Mouse (Mus musculus) kidney, embryonic 16.5 days (tissue): ENCODE data around the gene Mrpl35. TPM values are rescaled to one million over a fixed set of nuclear protein-coding genes. Genes with fewer than 3 reads are reported as not detected.
A peak's percentile ranks its signal among the peaks of the same experiment; 100 is the strongest.

Experiments
- ATAC-seq: fragments of 200-750 bp; cut with Nextera tagmentation; 2 replicates; pipeline ENCODE4 v1.8.0; 2017; ENCODE audit warnings: moderate TSS enrichment; ENCODE audit not compliant: low FRiP score, low TSS enrichment
- H3K27ac ChIP-seq: fragments of 300-500 bp; sonication (generic); 2 replicates; pipeline ENCODE4 v1.5.1; 2014; ENCODE audit warnings: low read length
- H3K27me3 ChIP-seq: fragments of 300-500 bp; sonication (generic); 2 replicates; pipeline ENCODE4 v1.6.1; 2014; ENCODE audit warnings: low read length, control low read depth, mixed read lengths; ENCODE audit not compliant: insufficient read depth
- H3K36me3 ChIP-seq: fragments of 300-500 bp; sonication (generic); 2 replicates; pipeline ENCODE4 v1.6.1; 2014; ENCODE audit warnings: low read length, control low read depth, mixed read lengths; ENCODE audit not compliant: insufficient read depth
- H3K4me1 ChIP-seq: fragments of 300-500 bp; sonication (generic); 2 replicates; pipeline ENCODE4 v1.6.1; 2014; ENCODE audit warnings: low read length, control low read depth, mixed read lengths; ENCODE audit not compliant: insufficient read depth
- H3K4me2 ChIP-seq: fragments of 300-500 bp; sonication (generic); replicated peaks from 2 replicates; pipeline ENCODE4 v1.6.1; 2014; ENCODE audit warnings: low read depth, low read length
- H3K4me3 ChIP-seq: fragments of 300-500 bp; sonication (generic); 2 replicates; pipeline ENCODE4 v1.5.1; 2014; ENCODE audit warnings: mild to moderate bottlenecking, low read length
- H3K9ac ChIP-seq: fragments of 300-500 bp; sonication (generic); replicated peaks from 2 replicates; pipeline ENCODE4 v1.6.1; 2014; ENCODE audit warnings: low read length
- H3K9me3 ChIP-seq: fragments of 300-500 bp; sonication (generic); 2 replicates; pipeline ENCODE4 v1.6.1; 2016; ENCODE audit warnings: low read length, control low read depth
- WGBS: fragments of 180-500 bp; shearing (Covaris S2); extraction: QIAGEN DNeasy Blood & Tissue Kit; methylation state at CpG from one replicate; pipeline ENCODE4 v1.1.7; 2014; 5-methylcytosine and 5-hydroxymethylcytosine counted together
- polyA plus RNA-seq: library from polyadenylated mRNA; unstranded; fragments of >200 nt; fragmentation: Nextera tagmentation; extraction: Ambion mirVana; gene quantifications from 2 replicates; pipeline ENCODE4 v1.2.1, GENCODE M21; 2015

Gene Mrpl35
- polyA plus RNA-seq, 1 experiment from 2014 or later: 70.7 TPM

- Histone ChIP-seq H3K9me3 (no peaks in the 10 kb centered on the region), H3K4me2 (peak within 1 kb of the TSS; percentile 91), H3K36me3 (no peaks in the 10 kb centered on the region), H3K27ac (peak within 1 kb of the TSS; percentile 93), H3K27me3 (no peaks in the 10 kb centered on the region), H3K9ac (peak within 1 kb of the TSS; percentile 85), H3K4me3 (peak within 1 kb of the TSS; percentile 75), H3K4me1 (peaks cover 10% of the 10 kb centered on the region)
- ATAC-seq: peak; percentile 100
- WGBS: under 1% methylated on average over 64 of the region's 64 CpGs
Measured at GRCm38 (mm10) chr6:71830690-71831580, 4.2 kb upstream of the Mrpl35 start, which contains the start of gene Immt. Gene Immt, plus strand, starts transcription at chr6:71831331.

GRCm38 (mm10) chr6:71829768-71830167 is 3.0 kb upstream of the Mrpl35 start:
- Histone ChIP-seq H3K9ac (no peak overlapping the region), H3K4me1 (peaks cover 10% of the 10 kb centered on the region), H3K27ac (no peak overlapping the region), H3K9me3 (no peaks in the 10 kb centered on the region), H3K4me2 (no peak overlapping the region), H3K36me3 (no peaks in the 10 kb centered on the region), H3K27me3 (no peaks in the 10 kb centered on the region), H3K4me3 (no peak overlapping the region)
- 88% methylated on average over 9 of the region's 9 CpGs for WGBS
- ATAC-seq: no peak

- H3K4me3 ChIP-seq: peak overlapping the region; percentile 84
- H3K4me1 ChIP-seq: peaks cover 15% of the 10 kb centered on the region
- H3K27ac ChIP-seq: peak overlapping the region; percentile 5; the same call in 1 of the 2 replicates
- 26% methylated on average over 3 of the region's 3 CpGs for WGBS
- peak; percentile 24; the same call in 1 of the 2 replicates for ATAC-seq
- peak overlapping the region; percentile 85 for H3K4me2 ChIP-seq
- no peaks in the 10 kb centered on the region for H3K27me3 ChIP-seq
- H3K36me3 ChIP-seq: no peaks in the 10 kb centered on the region
- H3K9ac ChIP-seq: peak overlapping the region; percentile 76
- no peaks in the 10 kb centered on the region for H3K9me3 ChIP-seq
Measured at GRCm38 (mm10) chr6:71823961-71824360, 2.8 kb downstream of the Mrpl35 start.

- Histone ChIP-seq H3K4me2 (peak overlapping the region; percentile 85), H3K27me3 (no peaks in the 10 kb centered on the region), H3K36me3 (peaks cover 2% of the 10 kb centered on the region), H3K4me3 (peak overlapping the region; percentile 84), H3K9ac (peak overlapping the region; percentile 76), H3K27ac (peak overlapping the region; percentile 53), H3K9me3 (no peaks in the 10 kb centered on the region), H3K4me1 (peaks cover 15% of the 10 kb centered on the region)
- under 1% methylated on average over 19 of the region's 19 CpGs for WGBS
- peak; percentile 87 for ATAC-seq
Measured at GRCm38 (mm10) chr6:71823488-71823887, 3.3 kb downstream of the Mrpl35 start.

GRCm38 (mm10) chr6:71823085-71823484 is 3.7 kb downstream of the Mrpl35 start:
- ATAC-seq: peak; percentile 42
- Histone ChIP-seq H3K4me1 (peaks cover 15% of the 10 kb centered on the region), H3K36me3 (peaks cover 6% of the 10 kb centered on the region), H3K4me2 (peak overlapping the region; percentile 85), H3K9me3 (no peaks in the 10 kb centered on the region), H3K9ac (peak overlapping the region; percentile 76), H3K27ac (peak overlapping the region; percentile 53; the same call in 1 of the 2 replicates), H3K4me3 (peak overlapping the region; percentile 84), H3K27me3 (no peaks in the 10 kb centered on the region)
- 2% methylated on average over 7 of the region's 7 CpGs for WGBS

- peak overlapping the region; percentile 25; the same call in 1 of the 2 replicates for H3K9ac ChIP-seq
- peaks cover 34% of the 10 kb centered on the region for H3K36me3 ChIP-seq
- H3K4me2 ChIP-seq: no peak overlapping the region
- ATAC-seq: peak; percentile 68
- no peaks in the 10 kb centered on the region for H3K27me3 ChIP-seq
- H3K9me3 ChIP-seq: no peaks in the 10 kb centered on the region
- WGBS: 63% methylated on average over 5 of the region's 5 CpGs
- H3K4me1 ChIP-seq: peaks cover 15% of the 10 kb centered on the region
- no peak overlapping the region for H3K4me3 ChIP-seq
- no peak overlapping the region for H3K27ac ChIP-seq
Measured at GRCm38 (mm10) chr6:71819764-71820292, 6.9 kb downstream of the Mrpl35 start.

- Histone ChIP-seq H3K27me3 (no peaks in the 10 kb centered on the region), H3K9me3 (no peaks in the 10 kb centered on the region), H3K4me2 (no peak overlapping the region), H3K27ac (no peak overlapping the region), H3K9ac (no peak overlapping the region), H3K36me3 (peaks cover 38% of the 10 kb centered on the region), H3K4me1 (no peaks in the 10 kb centered on the region), H3K4me3 (no peak overlapping the region)
- no peak for ATAC-seq
- WGBS: 74% methylated on average over 2 of the region's 2 CpGs
Measured at GRCm38 (mm10) chr6:71812820-71813219, 13.9 kb downstream of the Mrpl35 start.

GRCm38 (mm10) chr6:71809890-71810289 is 16.9 kb downstream of the Mrpl35 start:
- H3K27ac ChIP-seq: no peak overlapping the region
- H3K9ac ChIP-seq: no peak overlapping the region
- H3K4me3 ChIP-seq: no peak overlapping the region
- no peak for ATAC-seq
- H3K4me1 ChIP-seq: no peaks in the 10 kb centered on the region
- H3K27me3 ChIP-seq: no peaks in the 10 kb centered on the region
- H3K36me3 ChIP-seq: peaks cover 12% of the 10 kb centered on the region
- H3K4me2 ChIP-seq: no peak overlapping the region
- H3K9me3 ChIP-seq: no peaks in the 10 kb centered on the region
- 72% methylated on average over 9 of the region's 9 CpGs for WGBS

- no peaks in the 10 kb centered on the region for H3K4me1 ChIP-seq
- H3K27ac ChIP-seq: no peak overlapping the region
- H3K9me3 ChIP-seq: no peaks in the 10 kb centered on the region
- 48% methylated on average over 1 of the region's 1 CpGs for WGBS
- no peaks in the 10 kb centered on the region for H3K27me3 ChIP-seq
- H3K36me3 ChIP-seq: peaks cover 6% of the 10 kb centered on the region; the same call in 1 of the 2 replicates
- no peak overlapping the region for H3K4me2 ChIP-seq
- H3K4me3 ChIP-seq: no peak overlapping the region
- H3K9ac ChIP-seq: no peak overlapping the region
- no peak for ATAC-seq
Measured at GRCm38 (mm10) chr6:71806713-71807112, 20.1 kb downstream of the Mrpl35 start.
